Mouse (Mus musculus) hindbrain, embryonic 14.5 days (tissue): ENCODE data around the gene Barhl1. TPM values are rescaled to one million over a fixed set of nuclear protein-coding genes. Genes with fewer than 3 reads are reported as not detected.
A peak's percentile ranks its signal among the peaks of the same experiment; 100 is the strongest.

ENCODE experiments used
- ATAC-seq: fragments of 200-750 bp; cut with Nextera tagmentation; 2 replicates; pipeline ENCODE4 v1.8.0; 2017; ENCODE audit warnings: moderate number of reproducible peaks, mild to moderate bottlenecking, moderate TSS enrichment, moderate library complexity; ENCODE audit not compliant: low FRiP score
- DNase-seq: peaks from one replicate; pipeline ENCODE4 v3.0.0-alpha.2; 2015; ENCODE audit warnings: low spot score
- H3K27ac ChIP-seq: fragments of 300-500 bp; sonication (generic); 2 replicates; pipeline ENCODE4 v1.5.1; 2014; ENCODE audit warnings: mild to moderate bottlenecking, moderate library complexity
- H3K27me3 ChIP-seq: fragments of 300-500 bp; sonication (generic); 2 replicates; pipeline ENCODE4 v1.6.1; 2014; ENCODE audit warnings: mild to moderate bottlenecking, low read length, mixed read lengths; ENCODE audit not compliant: control insufficient read depth, insufficient read depth
- H3K36me3 ChIP-seq: fragments of 300-500 bp; sonication (generic); replicated peaks from 2 replicates; pipeline ENCODE4 v1.6.1; 2014; ENCODE audit not compliant: control insufficient read depth, insufficient read depth
- H3K4me1 ChIP-seq: fragments of 300-500 bp; sonication (generic); replicated peaks from 2 replicates; pipeline ENCODE4 v1.6.1; 2014; ENCODE audit warnings: antibody characterized with exemption, low read length, mixed read lengths; ENCODE audit not compliant: control insufficient read depth, insufficient read depth
- H3K4me2 ChIP-seq: fragments of 300-500 bp; sonication (generic); replicated peaks from 2 replicates; pipeline ENCODE4 v1.6.1; 2014; ENCODE audit warnings: mild to moderate bottlenecking, moderate library complexity
- H3K4me3 ChIP-seq: fragments of 300-500 bp; sonication (generic); replicated peaks from 2 replicates; pipeline ENCODE4 v1.5.1; 2014; ENCODE audit warnings: mild to moderate bottlenecking, low read length
- H3K9ac ChIP-seq: fragments of 300-500 bp; sonication (generic); 2 replicates; pipeline ENCODE4 v1.6.1; 2014
- H3K9me3 ChIP-seq: fragments of 300-500 bp; sonication (generic); 2 replicates; pipeline ENCODE4 v1.6.1; 2016; ENCODE audit warnings: low read length; ENCODE audit not compliant: control insufficient read depth
- WGBS: fragments of 180-500 bp; shearing (Covaris S2); extraction: QIAGEN DNeasy Blood & Tissue Kit; methylation state at CpG from one replicate; pipeline ENCODE4 v1.1.7; 2014; 5-methylcytosine and 5-hydroxymethylcytosine counted together
- polyA plus RNA-seq: library from polyadenylated mRNA; unstranded; fragments of >200 nt; fragmentation: Nextera tagmentation; extraction: Ambion mirVana; gene quantifications from 2 replicates; pipeline ENCODE4 v1.2.1, GENCODE M21; 2014

Gene Barhl1
- 25.9 and 28.7 TPM in 2 replicates for polyA plus RNA-seq

GRCm38 (mm10) chr2:28916513-28916865 is at the start of gene Barhl1:
Barhl1 (minus strand) TSS chr2:28916668.
- H3K4me2 ChIP-seq, result peak within 1 kb of the TSS; percentile 31
- H3K9ac ChIP-seq, result peak within 1 kb of the TSS; percentile 42; the same call in 1 of the 2 replicates
- H3K27ac ChIP-seq, result peak within 1 kb of the TSS; percentile 38; the same call in 1 of the 2 replicates
- peak within 1 kb of the TSS; percentile 29 for H3K4me3 ChIP-seq
- no peak for ATAC-seq
- H3K9me3 ChIP-seq, result no peaks in the 10 kb centered on the region
- peak; percentile 44 for DNase-seq
- H3K36me3 ChIP-seq, result no peaks in the 10 kb centered on the region
- H3K27me3 ChIP-seq, result peaks cover 93% of the 10 kb centered on the region
- peaks cover 7% of the 10 kb centered on the region; the same call in 1 of the 2 replicates for H3K4me1 ChIP-seq
- WGBS, result 1% methylated on average over 18 of the region's 18 CpGs

- Histone ChIP-seq H3K9ac (no peak overlapping the region), H3K27me3 (peaks cover 11% of the 10 kb centered on the region; the same call in 1 of the 2 replicates), H3K4me2 (no peak overlapping the region), H3K4me1 (peaks cover 8% of the 10 kb centered on the region), H3K27ac (no peak overlapping the region), H3K4me3 (no peak overlapping the region), H3K36me3 (no peaks in the 10 kb centered on the region), H3K9me3 (no peaks in the 10 kb centered on the region)
- 86% methylated on average over 6 of the region's 6 CpGs for WGBS
- ATAC-seq, result no peak
- DNase-seq, result no peak
These were observed 47.1 kb upstream of the Barhl1 start for GRCm38 (mm10) chr2:28963565-28963964.

GRCm38 (mm10) chr2:28961636-28962035 is 45.2 kb upstream of the Barhl1 start:
- H3K9me3 ChIP-seq, result no peaks in the 10 kb centered on the region
- no peak overlapping the region for H3K4me2 ChIP-seq
- ATAC-seq (no peak), DNase-seq (no peak)
- H3K4me1 ChIP-seq, result peaks cover 8% of the 10 kb centered on the region
- WGBS, result 72% methylated on average over 5 of the region's 5 CpGs
- no peaks in the 10 kb centered on the region for H3K36me3 ChIP-seq
- no peaks in the 10 kb centered on the region for H3K27me3 ChIP-seq
- H3K27ac ChIP-seq, result no peak overlapping the region
- H3K4me3 ChIP-seq, result no peak overlapping the region
- no peak overlapping the region for H3K9ac ChIP-seq

- no peaks in the 10 kb centered on the region for H3K9me3 ChIP-seq
- H3K4me2 ChIP-seq, result no peak overlapping the region
- peaks cover 5% of the 10 kb centered on the region for H3K4me1 ChIP-seq
- no peaks in the 10 kb centered on the region for H3K36me3 ChIP-seq
- no peak overlapping the region for H3K4me3 ChIP-seq
- 92% methylated on average over 15 of the region's 15 CpGs for WGBS
- no peak for ATAC-seq
- no peak for DNase-seq
- H3K27ac ChIP-seq, result no peak overlapping the region
- H3K9ac ChIP-seq, result no peak overlapping the region
- no peaks in the 10 kb centered on the region for H3K27me3 ChIP-seq
These were observed 44.6 kb upstream of the Barhl1 start for GRCm38 (mm10) chr2:28961024-28961585.

- Histone ChIP-seq H3K27ac (no peak overlapping the region), H3K4me2 (no peak overlapping the region), H3K27me3 (no peaks in the 10 kb centered on the region), H3K36me3 (no peaks in the 10 kb centered on the region), H3K9ac (no peak overlapping the region), H3K4me3 (no peak overlapping the region), H3K4me1 (no peaks in the 10 kb centered on the region), H3K9me3 (no peaks in the 10 kb centered on the region)
- 90% methylated on average over 4 of the region's 4 CpGs for WGBS
- DNase-seq (no peak), ATAC-seq (no peak)
These were observed 40.4 kb upstream of the Barhl1 start for GRCm38 (mm10) chr2:28956874-28957273.

GRCm38 (mm10) chr2:28954595-28954994 is 38.1 kb upstream of the Barhl1 start:
- Histone ChIP-seq H3K9me3 (no peaks in the 10 kb centered on the region), H3K4me3 (no peak overlapping the region), H3K36me3 (no peaks in the 10 kb centered on the region), H3K27me3 (no peaks in the 10 kb centered on the region), H3K27ac (no peak overlapping the region), H3K9ac (no peak overlapping the region), H3K4me1 (no peaks in the 10 kb centered on the region), H3K4me2 (no peak overlapping the region)
- DNase-seq (no peak), ATAC-seq (no peak)
- 68% methylated on average over 9 of the region's 9 CpGs for WGBS

- H3K27ac ChIP-seq, result no peak overlapping the region
- H3K4me1 ChIP-seq, result no peaks in the 10 kb centered on the region
- H3K36me3 ChIP-seq, result no peaks in the 10 kb centered on the region
- no peaks in the 10 kb centered on the region for H3K9me3 ChIP-seq
- H3K9ac ChIP-seq, result no peak overlapping the region
- WGBS, result 26% methylated on average over 8 of the region's 8 CpGs
- H3K4me3 ChIP-seq, result no peak overlapping the region
- no peaks in the 10 kb centered on the region for H3K27me3 ChIP-seq
- DNase-seq (no peak), ATAC-seq (no peak)
- H3K4me2 ChIP-seq, result no peak overlapping the region
These were observed 36.5 kb upstream of the Barhl1 start for GRCm38 (mm10) chr2:28952981-28953380.

- Histone ChIP-seq H3K9me3 (no peaks in the 10 kb centered on the region), H3K4me1 (peaks cover 26% of the 10 kb centered on the region), H3K27me3 (no peaks in the 10 kb centered on the region), H3K27ac (no peak overlapping the region), H3K4me2 (no peak overlapping the region), H3K9ac (no peak overlapping the region), H3K4me3 (no peak overlapping the region), H3K36me3 (no peaks in the 10 kb centered on the region)
- WGBS, result 76% methylated on average over 3 of the region's 3 CpGs
- no peak for ATAC-seq
- DNase-seq, result no peak
These were observed 29.8 kb upstream of the Barhl1 start for GRCm38 (mm10) chr2:28946312-28946711.

GRCm38 (mm10) chr2:28945388-28945787 is 28.9 kb upstream of the Barhl1 start:
- no peak overlapping the region for H3K27ac ChIP-seq
- 34% methylated on average over 6 of the region's 6 CpGs for WGBS
- peaks cover 26% of the 10 kb centered on the region for H3K4me1 ChIP-seq
- DNase-seq (no peak), ATAC-seq (no peak)
- no peak overlapping the region for H3K4me3 ChIP-seq
- no peak overlapping the region for H3K4me2 ChIP-seq
- no peaks in the 10 kb centered on the region for H3K36me3 ChIP-seq
- no peak overlapping the region for H3K9ac ChIP-seq
- no peaks in the 10 kb centered on the region for H3K9me3 ChIP-seq
- 0 out of 2 replicates have a peak, but pooled peaks cover 3% of the 10 kb centered on the region for H3K27me3 ChIP-seq
